Mouse (Mus musculus) cerebellum, adult 2 months (tissue): ENCODE measurements at regions not wholly inside any gene's neighbourhood (a gene's known extent, or its start where the extent isn't known, plus 50 kb on each side); places are given as distances from the start of the nearest gene placed in this dataset.

Experiments used
- CTCF ChIP-seq: fragments of 200-500 bp; IDR thresholded peaks from 2 replicates; pipeline ENCODE4 v1.5.1; 2011; ENCODE audit warnings: low read depth, mild to moderate bottlenecking, control low read depth, low read length, moderate library complexity, borderline replicate concordance; ENCODE audit not compliant: insufficient read depth
- POLR2A ChIP-seq: fragments of 200-500 bp; IDR thresholded peaks from 2 replicates; pipeline ENCODE4 v1.6.1; 2011; ENCODE audit warnings: low read length, control low read depth, borderline replicate concordance; ENCODE audit not compliant: insufficient read depth

GRCm38 (mm10) chr8:92136413-92136812 is 221.0 kb upstream of the Irx5 start:
- TF ChIP-seq POLR2A (no peak), CTCF (no peak)
